Mouse (Mus musculus): ENCODE results near the gene Vmn1r18. TPM values are rescaled to one million over a fixed set of nuclear protein-coding genes. Genes with fewer than 3 reads are reported as not detected.

The Vmn1r18 gene
- total and polyA plus RNA-seq, 2 experiments from 2014 or later = not detected

- WGBS = 80% methylated on average over 1 of the region's 1 CpGs
- TF ChIP-seq EP300 (IDR thresholded peaks at IDR 0.05; ENCODE audit: low read depth) (no peak), CTCF (IDR thresholded peaks at IDR 0.05; ENCODE audit: low read depth) (no peak)
- DNase-seq (ENCODE audit: low spot score) = no peak
- no peak for ATAC-seq (ENCODE audit: insufficient read depth, low read depth)
- Histone ChIP-seq H3K4me3 (ENCODE audit: low read depth, low read length) (no peak within 1 kb of the TSS), H3K9ac (replicated peaks; ENCODE audit: low read depth, low read length) (no peak within 1 kb of the TSS), H3K4me1 (ENCODE audit: control insufficient read depth, insufficient read depth) (no peaks in the 10 kb centered on the region), H3K27ac (ENCODE audit: low read depth) (no peak within 1 kb of the TSS), H3K36me3 (replicated peaks; ENCODE audit: control insufficient read depth, insufficient read depth, low read length) (no peaks in the 10 kb centered on the region), H3K4me2 (ENCODE audit: low read depth, low read length) (no peak within 1 kb of the TSS), H3K9me3 (replicated peaks; ENCODE audit: control insufficient read depth, low read length) (no peaks in the 10 kb centered on the region), H3K27me3 (ENCODE audit: control insufficient read depth, insufficient read depth, low read length) (no peaks in the 10 kb centered on the region)
Measured at GRCm38 (mm10) chr6:57363627-57364026, 32.0 kb downstream of the Vmn1r18 start, which contains the start of gene Vmn1r17. Gene Vmn1r17 (minus strand): TSS chr6:57363727.

DNA sequence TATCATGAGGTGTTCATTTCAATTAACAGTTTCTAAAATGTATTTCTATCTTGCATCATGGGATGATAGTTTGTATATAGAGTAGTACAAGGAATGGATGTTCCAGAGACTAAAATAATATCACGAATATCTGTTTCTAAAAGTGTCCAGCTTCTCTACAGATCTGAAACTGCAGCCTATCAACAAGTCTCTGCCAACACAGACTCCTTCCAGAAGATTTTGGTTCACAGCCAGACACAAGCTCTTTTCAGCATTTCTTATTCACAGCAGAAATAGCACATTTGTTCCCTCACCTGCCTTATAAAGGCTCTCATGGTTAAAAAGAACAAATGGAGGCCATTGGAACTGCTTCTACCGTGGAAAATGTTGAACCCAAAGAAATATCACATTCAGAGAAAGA is 38.7 kb downstream of the Vmn1r18 start:
- Histone ChIP-seq H3K9me3 (replicated peaks; ENCODE audit: control insufficient read depth, low read length) (no peaks in the 10 kb centered on the region), H3K36me3 (replicated peaks; ENCODE audit: control insufficient read depth, insufficient read depth, low read length) (no peaks in the 10 kb centered on the region), H3K4me1 (ENCODE audit: control insufficient read depth, insufficient read depth) (no peaks in the 10 kb centered on the region), H3K27me3 (ENCODE audit: control insufficient read depth, insufficient read depth, low read length) (no peaks in the 10 kb centered on the region), H3K9ac (replicated peaks; ENCODE audit: low read depth, low read length) (no peak overlapping the region), H3K27ac (ENCODE audit: low read depth) (no peak overlapping the region), H3K4me2 (ENCODE audit: low read depth, low read length) (no peak overlapping the region), H3K4me3 (ENCODE audit: low read depth, low read length) (no peak overlapping the region)
- TF ChIP-seq EP300 (IDR thresholded peaks at IDR 0.05; ENCODE audit: low read depth) (no peak), CTCF (IDR thresholded peaks at IDR 0.05; ENCODE audit: low read depth) (no peak)
- DNase-seq (ENCODE audit: low spot score) = no peak
- 43% methylated on average over 2 of the region's 2 CpGs for WGBS
- ATAC-seq (ENCODE audit: insufficient read depth, low read depth) = no peak

DNA sequence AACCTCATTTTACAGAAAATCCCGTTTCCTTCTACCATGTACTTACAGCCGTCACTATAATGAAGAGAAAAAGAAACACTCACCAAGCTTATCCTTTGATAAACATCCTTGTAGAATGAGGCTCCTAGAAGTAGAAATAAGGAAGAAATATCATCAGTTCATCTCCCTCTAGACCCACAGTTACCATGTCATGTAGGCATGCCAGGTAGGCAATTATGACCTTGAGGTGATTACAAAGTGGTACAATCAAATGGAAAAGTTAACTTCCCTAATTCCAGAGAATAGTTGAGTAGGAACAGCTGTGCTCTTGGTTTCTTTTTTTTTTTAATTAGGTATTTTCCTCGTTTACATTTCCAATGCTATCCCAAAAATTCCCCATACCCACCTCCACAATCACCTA is 66.2 kb downstream of the Vmn1r18 start, which contains the start of gene Vmn1r16:
Gene Vmn1r16, minus strand, starts transcription at position 101 of the 400 bp plus-strand sequence.
- DNase-seq (ENCODE audit: low spot score) (no peak), ATAC-seq (ENCODE audit: insufficient read depth, low read depth) (no peak)
- TF ChIP-seq EP300 (IDR thresholded peaks at IDR 0.05; ENCODE audit: low read depth) (no peak), CTCF (IDR thresholded peaks at IDR 0.05; ENCODE audit: low read depth) (no peak)
- no peaks in the 10 kb centered on the region for H3K4me1 ChIP-seq (ENCODE audit: control insufficient read depth, insufficient read depth)
- H3K9ac ChIP-seq (replicated peaks; ENCODE audit: low read depth, low read length) = no peak within 1 kb of the TSS
- H3K9me3 ChIP-seq (replicated peaks; ENCODE audit: control insufficient read depth, low read length) = no peaks in the 10 kb centered on the region
- H3K4me2 ChIP-seq (ENCODE audit: low read depth, low read length) = no peak within 1 kb of the TSS
- H3K27me3 ChIP-seq (ENCODE audit: control insufficient read depth, insufficient read depth, low read length) = no peaks in the 10 kb centered on the region
- WGBS = 64% methylated on average over 3 of the region's 3 CpGs
- no peak within 1 kb of the TSS for H3K4me3 ChIP-seq (ENCODE audit: low read depth, low read length)
- no peak within 1 kb of the TSS for H3K27ac ChIP-seq (ENCODE audit: low read depth)
- H3K36me3 ChIP-seq (replicated peaks; ENCODE audit: control insufficient read depth, insufficient read depth, low read length) = no peaks in the 10 kb centered on the region

Other genes starting within 250 kb of the Vmn1r18 start
- not detected in 2 replicates for gene Vmn1r12, start 238.9 kb downstream of the Vmn1r18 start, total RNA-seq (2014; rRNA removed; ENCODE audit: low replicate concordance)
- not detected in 2 replicates for gene Vmn1r12, start 238.9 kb downstream of the Vmn1r18 start, polyA plus RNA-seq (2015; fragmentation: Nextera tagmentation; extraction: Ambion mirVana)
- gene Vmn1r13, start 192.5 kb downstream of the Vmn1r18 start, total RNA-seq (2014; rRNA removed; ENCODE audit: low replicate concordance) = not detected in 2 replicates
- not detected in 2 replicates for gene Vmn1r13, start 192.5 kb downstream of the Vmn1r18 start, polyA plus RNA-seq (2015; fragmentation: Nextera tagmentation; extraction: Ambion mirVana)
- not detected in 2 replicates for gene Vmn1r14, start 164.1 kb downstream of the Vmn1r18 start, total RNA-seq (2014; rRNA removed; ENCODE audit: low replicate concordance)
- gene Vmn1r14, start 164.1 kb downstream of the Vmn1r18 start, polyA plus RNA-seq (2015; fragmentation: Nextera tagmentation; extraction: Ambion mirVana) = not detected in 2 replicates
- not detected in 2 replicates for gene Vmn1r15, start 137.8 kb downstream of the Vmn1r18 start, total RNA-seq (2014; rRNA removed; ENCODE audit: low replicate concordance)
- not detected in 2 replicates for gene Vmn1r15, start 137.8 kb downstream of the Vmn1r18 start, polyA plus RNA-seq (2015; fragmentation: Nextera tagmentation; extraction: Ambion mirVana)
- gene Vmn1r16, start 66.3 kb downstream of the Vmn1r18 start, total RNA-seq (2014; rRNA removed; ENCODE audit: low replicate concordance) = not detected in 2 replicates
- not detected in 2 replicates for gene Vmn1r16, start 66.3 kb downstream of the Vmn1r18 start, polyA plus RNA-seq (2015; fragmentation: Nextera tagmentation; extraction: Ambion mirVana)
- gene Vmn1r17, start 32.1 kb downstream of the Vmn1r18 start, total RNA-seq (2014; rRNA removed; ENCODE audit: low replicate concordance) = not detected in 2 replicates
- gene Vmn1r17, start 32.1 kb downstream of the Vmn1r18 start, polyA plus RNA-seq (2015; fragmentation: Nextera tagmentation; extraction: Ambion mirVana) = not detected in 2 replicates
- gene Vmn1r19, start 8.0 kb upstream of the Vmn1r18 start, total RNA-seq (2014; rRNA removed; ENCODE audit: low replicate concordance) = not detected in 2 replicates
- not detected in 2 replicates for gene Vmn1r19, start 8.0 kb upstream of the Vmn1r18 start, polyA plus RNA-seq (2015; fragmentation: Nextera tagmentation; extraction: Ambion mirVana)
- gene Vmn1r20, start 33.1 kb upstream of the Vmn1r18 start, total RNA-seq (2014; rRNA removed; ENCODE audit: low replicate concordance) = not detected in 2 replicates
- gene Vmn1r20, start 33.1 kb upstream of the Vmn1r18 start, polyA plus RNA-seq (2015; fragmentation: Nextera tagmentation; extraction: Ambion mirVana) = not detected in 2 replicates
- gene Ppm1k, start 139.7 kb upstream of the Vmn1r18 start, total RNA-seq (2014; rRNA removed; ENCODE audit: low replicate concordance) = 33.7 and 35.8 TPM in 2 replicates
- 10.9 and 11.3 TPM in 2 replicates for gene Ppm1k, start 139.7 kb upstream of the Vmn1r18 start, polyA plus RNA-seq (2015; fragmentation: Nextera tagmentation; extraction: Ambion mirVana)
- 10.8 and 11.8 TPM in 2 replicates for gene Herc6, start 185.2 kb upstream of the Vmn1r18 start, total RNA-seq (2014; rRNA removed; ENCODE audit: low replicate concordance)
- gene Herc6, start 185.2 kb upstream of the Vmn1r18 start, polyA plus RNA-seq (2015; fragmentation: Nextera tagmentation; extraction: Ambion mirVana) = 2.7 and 3.7 TPM in 2 replicates